Comparison of ENCODE assay signal across 15 mouse cellular contexts in genomic region chr1:184042745-184043144, GRCm38 (mm10). TPM values are rescaled to one million over a fixed set of nuclear protein-coding genes. Genes with fewer than 3 reads are reported as not detected.
A peak's percentile ranks its signal among the peaks of the same experiment; 100 is the strongest.
DNase-seq lines count a peak whose midpoint lies in the region; ATAC-seq and TF ChIP-seq lines count a peak whose summit lies in the region.
"Had no signal": no experiment of that assay in that cellular context is flagged by ENCODE, and none has a peak within 500 bp of the region (broad histone marks: within the 10 kb centered on the region; RNA-seq: fewer than 3 reads in every experiment).

No protein-coding gene starts in this region.

- TF ChIP-seq EP300 in liver, embryonic 14.5 days (IDR thresholded peaks at IDR 0.05; ENCODE audit: low read depth), result no peak

- H3K4me2 ChIP-seq in heart, embryonic 11.5 days, result no peak overlapping the region
- H3K4me2 ChIP-seq in liver, embryonic 14.5 days (ENCODE audit: low read depth), result peak overlapping the region; percentile 5; the same call in 1 of the 2 replicates

- H3K4me3 ChIP-seq in heart, embryonic 11.5 days (ENCODE audit: low read depth, low read length), result no peak overlapping the region
- no peak overlapping the region for H3K4me3 ChIP-seq in liver, embryonic 14.5 days (ENCODE audit: insufficient read depth in 1 of 2, low read depth in 2 of 2, low read length in 2 of 2)

- H3K27ac ChIP-seq in heart, embryonic 11.5 days (ENCODE audit: low read depth, low read length), result peak overlapping the region; percentile 88
- H3K27ac ChIP-seq in liver, embryonic 14.5 days, result no peak overlapping the region

- TF ChIP-seq CTCF in liver, embryonic 14.5 days (IDR thresholded peaks at IDR 0.05; ENCODE audit: low read depth), result no peak

- peak overlapping the region; percentile 43; the same call in 1 of the 2 replicates for H3K9ac ChIP-seq in heart, embryonic 11.5 days (ENCODE audit: low read depth, low read length)
- no peak overlapping the region for H3K9ac ChIP-seq in liver, embryonic 14.5 days (replicated peaks)

- H3K4me1 ChIP-seq in heart, embryonic 11.5 days (ENCODE audit: control insufficient read depth, insufficient read depth, low read length), result peaks cover 20% of the 10 kb centered on the region
- peaks cover 0 to 12% of the 10 kb centered on the region in 2 experiments; a peak in 2 of 4 replicates for H3K4me1 ChIP-seq in liver, embryonic 14.5 days (replicated peaks; ENCODE audit: control insufficient read depth in 2 of 2, insufficient read depth in 2 of 2, low read length in 1 of 2)

- H3K27me3 ChIP-seq in heart, embryonic 11.5 days (ENCODE audit: control insufficient read depth, insufficient read depth, low read length), result no peaks in the 10 kb centered on the region
- H3K27me3 ChIP-seq in liver, embryonic 14.5 days (ENCODE audit: control insufficient read depth, insufficient read depth, low read length), result no peaks in the 10 kb centered on the region

- intact Hi-C loops in heart, postnatal 10 days (cut with DNase I), result loop anchor here (5.0 kb wide), 1 partner anchor 130 kb away; no protein-coding TSS in a partner anchor

- WGBS in heart, embryonic 11.5 days (ENCODE audit: insufficient replicate concordance), result 61% methylated on average over 9 of the region's 9 CpGs
- 20% methylated on average over 9 of the region's 9 CpGs for WGBS in liver, embryonic 14.5 days (ENCODE audit: insufficient replicate concordance)

- no peak for DNase-seq in heart, postnatal 10 days
- peak; percentile 55 for DNase-seq in CD4-positive helper T cell, adult 2 months (ENCODE audit: low read depth, low spot score)
- peak; percentile 11 for DNase-seq in c-Kit-positive CD71-positive TER-119-negative erythroid progenitor cells, embryonic 14.5 days (ENCODE audit: low read depth)
- DNase-seq in liver, embryonic 14.5 days (ENCODE audit: low read depth in 3 of 3, low spot score in 3 of 3), result peak in 1 of 3 experiments; percentile 27
- DNase-seq in retina, embryonic 14.5 days (ENCODE audit: low spot score), result no peak
- no peak for DNase-seq in thymus, postnatal 25 days
- DNase-seq in frontal cortex, postnatal 10 days (ENCODE audit: low spot score in 2 of 2), result no peak
- DNase-seq: B cell, adult 2 months; cerebellum, postnatal 14 days; gastrocnemius, postnatal 10 days; lung, postnatal 14 days; thymus, postnatal 36 days had no signal

- H3K36me3 ChIP-seq in heart, embryonic 11.5 days (ENCODE audit: control insufficient read depth, insufficient read depth, low read length), result peaks cover 3% of the 10 kb centered on the region; the same call in 1 of the 2 replicates
- no peaks in the 10 kb centered on the region for H3K36me3 ChIP-seq in liver, embryonic 14.5 days (replicated peaks; ENCODE audit: control insufficient read depth, insufficient read depth, low read depth)

- no peak for ATAC-seq in heart, embryonic 11.5 days (replicated peaks; ENCODE audit: insufficient number of reproducible peaks, low FRiP score, low TSS enrichment)
- ATAC-seq in liver, embryonic 14.5 days (ENCODE audit: insufficient read depth), result peak; percentile 75
- ATAC-seq: hindbrain, embryonic 16.5 days had no signal

- H3K9me3 ChIP-seq in heart, embryonic 11.5 days (replicated peaks; ENCODE audit: control insufficient read depth, low read length), result no peaks in the 10 kb centered on the region
- no peaks in the 10 kb centered on the region for H3K9me3 ChIP-seq in liver, embryonic 14.5 days (ENCODE audit: control insufficient read depth, low read length)

RNA-seq across cellular contexts. Expression of gene 1700056E22Rik, which starts 8.6 kb away (rescaled TPM):
- polyA plus RNA-seq in heart, embryonic 11.5 days (2014; fragmentation: Nextera tagmentation; extraction: Ambion mirVana), result 1.8 and 2.5 TPM in 2 replicates
- total RNA-seq in heart, postnatal 10 days (2021), result 1 to 10 TPM; 1.1 to 2.0 TPM
- polyA plus RNA-seq in liver, embryonic 14.5 days (2012; rRNA removed), result 0.44 and 0.51 TPM in 2 replicates
- 0.27 and 0.45 TPM in 2 replicates for polyA plus RNA-seq in liver, embryonic 14.5 days (2014; fragmentation: Nextera tagmentation; extraction: Ambion mirVana)
- total RNA-seq: layer of hippocampus, adult 18-20 months had no signal

RNA-seq across cellular contexts. Expression of gene Dusp10, which starts 29.6 kb away (rescaled TPM):
- polyA plus RNA-seq in heart, embryonic 11.5 days (2014; fragmentation: Nextera tagmentation; extraction: Ambion mirVana), result 14.4 and 14.8 TPM in 2 replicates
- 10 to 100 TPM; 11.1 to 12.9 TPM for total RNA-seq in heart, postnatal 10 days (2021)
- polyA plus RNA-seq in liver, embryonic 14.5 days (2012; rRNA removed), result 2.7 TPM in 2 replicates
- 2.0 TPM in 2 replicates for polyA plus RNA-seq in liver, embryonic 14.5 days (2014; fragmentation: Nextera tagmentation; extraction: Ambion mirVana)

Comparison
In these comparisons a context has a peak if more than half of its experiments do, and no peak if none do; other contexts are left out.
1. DNase-seq: peak in CD4-positive helper T cell, adult 2 months (single experiment) and c-Kit-positive CD71-positive TER-119-negative erythroid progenitor cells, embryonic 14.5 days (single experiment); none in heart, postnatal 10 days (0 of 2), retina, embryonic 14.5 days (single experiment), thymus, postnatal 25 days (single experiment) and frontal cortex, postnatal 10 days (0 of 2).